Mouse (Mus musculus): Measurements from ENCODE around the gene Fam19a5.

Fam19a5 gene

GRCm38 (mm10) chr15:87668112-87668511 is 124.0 kb downstream of the Fam19a5 start:
- DNase-seq: no peak

- no peak for DNase-seq
These were observed 127.8 kb downstream of the Fam19a5 start for GRCm38 (mm10) chr15:87671929-87672328.

- no peak for DNase-seq
These were observed 134.6 kb downstream of the Fam19a5 start for GRCm38 (mm10) chr15:87678711-87679110.

- no peak for DNase-seq
These were observed 138.3 kb downstream of the Fam19a5 start for GRCm38 (mm10) chr15:87682410-87682809.

GRCm38 (mm10) chr15:87686415-87687040 is 142.4 kb downstream of the Fam19a5 start:
- DNase-seq: no peak

- no peak for DNase-seq
These were observed 147.3 kb downstream of the Fam19a5 start for GRCm38 (mm10) chr15:87691271-87691955.

GRCm38 (mm10) chr15:87691958-87692357 is 147.9 kb downstream of the Fam19a5 start:
- no peak for DNase-seq

GRCm38 (mm10) chr15:87692394-87692793 is 148.3 kb downstream of the Fam19a5 start:
- DNase-seq: no peak

GRCm38 (mm10) chr15:87692865-87693513 is 148.9 kb downstream of the Fam19a5 start:
- DNase-seq: no peak

GRCm38 (mm10) chr15:87697433-87697996 is 153.4 kb downstream of the Fam19a5 start:
- DNase-seq: no peak

- DNase-seq: no peak
These were observed 154.6 kb downstream of the Fam19a5 start for GRCm38 (mm10) chr15:87698562-87699320.

- DNase-seq: no peak
These were observed 158.7 kb downstream of the Fam19a5 start for GRCm38 (mm10) chr15:87702821-87703220.

- no peak for DNase-seq
These were observed 159.2 kb downstream of the Fam19a5 start for GRCm38 (mm10) chr15:87703334-87703733.

- DNase-seq: no peak
These were observed 167.7 kb downstream of the Fam19a5 start for GRCm38 (mm10) chr15:87711790-87712189.

- DNase-seq: no peak
These were observed 168.1 kb downstream of the Fam19a5 start for GRCm38 (mm10) chr15:87712221-87712620.

- DNase-seq: no peak
These were observed 171.1 kb downstream of the Fam19a5 start for GRCm38 (mm10) chr15:87715037-87715676.

GRCm38 (mm10) chr15:87717056-87717455 is 173.0 kb downstream of the Fam19a5 start:
- no peak for DNase-seq

GRCm38 (mm10) chr15:87723455-87723986 is 179.4 kb downstream of the Fam19a5 start:
- DNase-seq: no peak

GRCm38 (mm10) chr15:87726657-87727236 is 182.6 kb downstream of the Fam19a5 start:
- DNase-seq: no peak

- DNase-seq: no peak
These were observed 192.2 kb downstream of the Fam19a5 start for GRCm38 (mm10) chr15:87736345-87736744.

GRCm38 (mm10) chr15:87755482-87755881 is 211.4 kb downstream of the Fam19a5 start:
- no peak for DNase-seq

- DNase-seq: no peak
These were observed 221.8 kb downstream of the Fam19a5 start for GRCm38 (mm10) chr15:87765876-87766275.
